Mouse (Mus musculus): ENCODE data around the gene Gm21885.

The Gm21885 gene

GRCm38 (mm10) chr11:94269906-94270305 lies 11.8 kb upstream of the Gm21885 start:
- DNase-seq: no peak

DNA sequence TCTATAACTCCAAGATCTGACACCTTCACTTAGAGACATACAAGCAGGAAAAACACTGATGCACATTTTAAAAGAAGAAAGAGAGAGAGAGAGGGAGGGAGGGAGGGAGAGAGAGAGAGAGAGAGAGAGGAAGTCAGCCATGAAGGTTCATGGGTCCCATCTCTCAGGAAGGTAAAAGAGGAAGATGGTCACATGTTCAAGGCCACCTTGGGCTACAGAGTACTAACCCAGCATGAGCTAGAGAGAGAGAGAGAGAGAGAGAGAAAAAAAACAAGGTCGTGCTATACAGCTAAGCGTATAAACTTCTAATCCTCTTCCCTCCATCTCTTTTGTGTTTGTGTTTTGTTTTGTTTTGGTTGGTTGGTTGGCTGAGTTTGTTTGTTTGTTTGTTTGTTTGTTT lies 10.7 kb upstream of the Gm21885 start:
- DNase-seq: no peak

GRCm38 (mm10) chr11:94272960-94273927 lies 8.4 kb upstream of the Gm21885 start:
- DNase-seq: no peak

DNA sequence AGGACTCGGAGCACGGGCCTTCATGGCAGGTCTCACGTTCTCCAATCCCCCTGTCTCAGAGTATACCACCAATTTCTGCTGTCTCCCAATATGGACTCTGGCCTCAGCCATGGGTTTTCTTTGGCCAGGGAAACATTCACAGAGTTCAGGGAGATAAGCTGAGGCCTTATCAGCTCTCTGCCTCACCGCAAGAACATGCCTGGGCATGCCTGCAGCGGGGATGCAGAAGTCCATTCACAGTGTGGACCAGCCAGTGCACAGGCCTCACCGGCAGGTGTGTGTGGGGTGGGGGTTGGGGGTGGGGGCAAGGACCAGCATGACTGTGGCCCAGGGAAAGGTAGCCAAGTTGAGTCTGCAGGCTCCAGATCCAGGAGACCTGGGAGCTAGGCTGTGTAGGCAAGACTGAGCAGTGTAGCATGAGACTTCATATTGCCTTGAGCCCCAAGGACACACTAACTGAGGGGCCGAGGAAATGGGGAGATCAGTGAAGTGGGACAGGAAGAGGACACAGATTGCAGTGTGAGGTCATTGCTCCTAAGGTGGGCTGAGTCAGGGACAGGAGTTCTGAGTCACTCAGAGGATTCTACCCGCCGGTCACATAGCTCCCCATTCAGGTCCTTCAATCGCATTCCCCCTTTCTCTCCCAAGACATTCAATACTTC lies 7.3 kb upstream of the Gm21885 start:
- DNase-seq: no peak

DNA sequence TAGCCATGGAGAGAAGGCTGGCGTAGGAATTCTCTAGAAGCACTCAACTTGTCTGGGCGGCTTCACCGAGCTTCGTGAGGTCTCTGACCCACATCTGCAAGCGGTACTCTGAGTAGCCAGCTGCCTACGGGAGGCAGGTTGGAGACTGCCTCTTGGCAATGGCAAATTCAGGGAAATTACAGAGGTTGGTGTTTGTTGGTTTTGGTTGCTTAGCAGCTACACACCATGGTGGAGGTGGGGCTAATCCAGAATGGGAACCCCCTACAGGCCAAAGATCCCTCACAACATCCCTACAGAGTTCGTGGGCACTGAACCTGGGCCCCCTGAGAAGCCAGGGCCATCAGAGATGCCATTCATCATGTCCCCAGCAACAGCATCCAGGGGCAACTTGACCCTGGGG lies 6.4 kb upstream of the Gm21885 start:
- DNase-seq: no peak

DNA sequence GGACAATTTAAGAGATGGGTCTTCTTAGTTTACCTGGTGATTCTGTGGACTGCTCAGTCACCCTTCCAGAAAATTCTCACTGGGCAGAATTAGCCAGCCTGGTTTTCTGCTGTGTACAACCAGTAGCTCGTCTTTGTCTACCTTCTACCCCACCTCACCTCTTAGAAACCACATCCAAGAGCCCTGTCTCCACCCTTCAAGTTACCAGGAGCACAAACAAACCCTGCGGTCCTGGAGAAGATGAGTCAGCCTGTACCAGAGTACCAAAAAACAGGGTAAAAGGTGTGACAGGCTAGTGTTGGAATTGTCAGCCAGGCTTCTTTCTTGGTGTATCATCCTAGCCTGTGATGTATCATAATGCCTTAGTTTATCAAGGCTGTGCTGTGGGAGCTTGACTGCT lies 6.0 kb upstream of the Gm21885 start:
- DNase-seq: no peak

GRCm38 (mm10) chr11:94276869-94277337 lies 4.8 kb upstream of the Gm21885 start:
- DNase-seq: peak; percentile 69 to 75

- no peak for DNase-seq
These were observed 618 bp downstream of the Gm21885 start for GRCm38 (mm10) chr11:94282291-94282690.

- DNase-seq: no peak
These were observed 1.9 kb downstream of the Gm21885 start for GRCm38 (mm10) chr11:94283536-94284099.

DNA sequence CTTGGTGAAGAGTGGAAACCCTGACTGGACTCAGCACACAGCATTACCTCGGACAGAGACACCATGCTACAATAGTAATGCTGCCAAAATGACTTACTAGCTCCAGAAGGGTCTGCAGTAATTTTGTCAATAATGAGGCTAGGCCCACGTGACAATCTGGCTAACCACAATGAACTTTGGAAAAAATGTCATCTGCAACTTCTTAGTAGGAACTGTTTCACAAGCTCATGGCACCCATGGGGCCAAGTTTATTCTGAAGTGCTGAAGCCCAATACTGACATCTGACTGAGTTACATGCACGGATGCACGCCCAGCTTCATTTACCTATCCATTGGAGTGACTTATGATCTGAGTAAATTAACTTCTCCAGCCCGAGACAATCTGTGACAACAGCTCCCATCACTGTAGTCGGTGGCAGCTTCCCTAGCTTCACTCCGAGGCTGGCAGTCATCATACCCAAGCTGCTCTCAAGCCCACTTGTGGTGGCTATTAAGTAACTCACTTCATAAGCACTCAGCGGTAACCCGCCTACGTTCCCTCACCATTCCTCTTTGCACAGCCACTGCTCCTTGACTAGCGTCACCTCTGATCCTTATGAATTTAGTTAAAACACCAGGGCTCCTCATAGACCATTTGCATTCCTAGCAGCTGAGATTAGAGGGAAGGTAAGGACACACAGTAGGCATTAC lies 4.4 kb downstream of the Gm21885 start:
- no peak for DNase-seq

GRCm38 (mm10) chr11:94287105-94287504 lies 5.4 kb downstream of the Gm21885 start:
- no peak for DNase-seq

- DNase-seq: no peak
These were observed 8.5 kb downstream of the Gm21885 start for GRCm38 (mm10) chr11:94290062-94290740.

DNA sequence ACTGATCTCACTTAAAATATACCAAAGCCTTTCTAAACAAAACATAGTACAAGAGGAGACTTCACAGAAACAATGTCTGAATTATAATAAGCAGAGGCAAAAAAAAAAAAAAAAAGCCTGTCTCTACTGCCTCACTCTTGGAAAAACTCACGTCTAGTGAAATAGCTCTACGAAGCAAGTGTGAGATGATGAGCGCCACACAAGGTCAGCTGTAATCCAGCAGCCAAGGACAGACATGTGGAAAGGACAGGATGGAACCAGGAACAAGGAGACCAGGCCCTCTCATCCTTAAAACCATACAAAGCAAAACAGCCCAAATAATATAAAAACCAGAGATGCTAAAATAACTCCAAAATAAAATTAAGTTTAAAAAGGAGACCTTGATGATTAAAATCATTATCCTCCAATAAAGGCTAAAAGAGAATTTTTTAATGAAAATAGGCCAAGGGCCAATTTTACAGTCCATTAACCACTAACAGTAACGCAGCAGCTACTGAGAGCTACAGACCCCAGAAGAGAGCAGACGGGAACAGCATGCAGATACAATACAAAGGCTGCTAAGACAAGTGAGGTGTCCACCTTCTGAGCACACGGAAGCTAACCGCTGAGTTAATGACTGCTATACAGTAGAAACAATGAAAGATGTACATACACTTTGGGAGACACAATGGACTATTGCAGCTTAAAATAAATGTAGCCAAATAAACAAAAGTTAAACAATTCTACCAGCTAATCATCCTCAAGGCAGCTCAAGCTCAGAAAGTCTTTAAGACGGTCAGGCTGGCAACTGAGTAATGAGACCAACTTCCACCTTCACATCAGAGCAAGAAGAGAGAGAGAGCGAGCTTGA lies 13.5 kb downstream of the Gm21885 start:
- no peak for DNase-seq

DNA sequence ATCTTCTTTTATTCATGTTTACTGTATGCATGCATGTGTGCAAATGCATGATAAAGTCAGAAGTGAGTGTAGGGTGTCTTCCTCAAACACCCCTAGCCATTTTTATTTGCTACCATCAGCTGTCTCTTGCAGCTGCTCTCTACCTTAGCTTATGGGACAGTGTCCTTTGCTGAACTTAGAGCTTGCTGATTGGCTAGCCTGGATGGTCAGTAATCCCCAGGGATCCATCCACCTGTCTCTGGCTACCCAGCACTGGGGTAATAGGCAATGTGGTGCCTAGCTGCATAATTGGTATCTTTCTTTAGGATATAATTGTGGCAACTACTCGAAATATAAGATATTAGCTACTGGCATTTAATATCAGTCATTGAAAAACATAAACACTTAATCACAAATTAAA lies 31.1 kb downstream of the Gm21885 start:
- DNase-seq: no peak

- no peak for DNase-seq
These were observed 32.5 kb downstream of the Gm21885 start for GRCm38 (mm10) chr11:94314098-94314652.

DNA sequence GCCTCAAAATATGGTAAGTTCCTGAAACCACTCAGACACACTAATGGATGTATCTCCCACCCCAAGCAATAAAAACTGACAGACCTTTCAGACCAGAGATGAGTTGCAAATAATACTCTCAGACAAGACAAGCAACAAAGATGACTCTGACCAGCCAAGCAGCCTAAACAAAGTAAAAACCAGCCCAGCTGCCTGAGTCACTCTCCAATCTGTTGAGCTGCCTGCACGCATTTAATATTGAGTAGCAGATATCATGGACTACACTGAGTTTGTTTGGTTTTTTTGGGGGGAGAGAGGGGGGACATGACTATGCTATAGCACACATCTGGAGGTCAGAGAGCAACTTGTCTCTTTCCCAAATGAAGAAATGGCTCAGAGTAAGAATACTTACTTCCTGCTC lies 33.6 kb downstream of the Gm21885 start:
- DNase-seq: no peak

DNA sequence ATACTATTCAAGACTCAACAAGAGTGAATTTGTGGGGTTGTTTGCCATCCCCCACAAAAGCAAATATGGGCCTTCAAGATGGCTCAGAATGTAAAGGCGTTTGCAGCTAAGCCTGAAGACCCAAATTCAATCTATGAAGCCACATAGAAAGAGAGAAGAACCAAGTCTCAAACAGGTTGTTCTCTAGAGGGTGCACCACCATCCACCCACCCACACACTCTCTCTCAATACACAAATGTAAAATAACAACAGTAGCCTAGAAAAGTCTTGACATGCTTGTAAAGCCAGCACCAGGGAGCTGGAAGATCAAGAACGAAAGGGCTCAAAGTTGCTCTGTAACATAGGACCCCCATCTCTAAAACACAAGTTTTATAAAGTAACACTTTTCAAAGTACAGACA lies 34.9 kb downstream of the Gm21885 start:
- DNase-seq: no peak

GRCm38 (mm10) chr11:94317014-94317413 lies 35.3 kb downstream of the Gm21885 start:
- no peak for DNase-seq

DNA sequence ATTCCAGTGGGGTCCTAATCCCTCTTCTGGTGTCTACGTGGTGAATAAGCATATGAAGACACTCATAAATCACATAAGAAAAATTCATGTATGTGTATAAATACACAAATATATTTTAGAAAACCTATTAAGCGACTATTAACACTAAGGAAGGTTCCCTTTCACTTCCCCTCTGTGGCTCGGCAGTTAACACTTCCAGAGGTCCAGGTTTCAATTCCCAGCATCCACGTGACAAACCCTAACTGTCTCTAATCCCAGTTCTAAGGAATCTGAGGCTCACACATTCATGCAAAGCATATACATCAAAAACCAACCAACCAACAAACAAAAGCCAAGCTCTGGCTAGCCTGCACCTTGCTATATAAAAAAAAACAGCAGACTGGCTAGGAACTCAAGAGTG lies 35.8 kb downstream of the Gm21885 start:
- no peak for DNase-seq

- DNase-seq: no peak
These were observed 36.4 kb downstream of the Gm21885 start for GRCm38 (mm10) chr11:94318056-94318455.
